8 mouse cellular contexts compared by ENCODE assay signal in the genomic region with DNA sequence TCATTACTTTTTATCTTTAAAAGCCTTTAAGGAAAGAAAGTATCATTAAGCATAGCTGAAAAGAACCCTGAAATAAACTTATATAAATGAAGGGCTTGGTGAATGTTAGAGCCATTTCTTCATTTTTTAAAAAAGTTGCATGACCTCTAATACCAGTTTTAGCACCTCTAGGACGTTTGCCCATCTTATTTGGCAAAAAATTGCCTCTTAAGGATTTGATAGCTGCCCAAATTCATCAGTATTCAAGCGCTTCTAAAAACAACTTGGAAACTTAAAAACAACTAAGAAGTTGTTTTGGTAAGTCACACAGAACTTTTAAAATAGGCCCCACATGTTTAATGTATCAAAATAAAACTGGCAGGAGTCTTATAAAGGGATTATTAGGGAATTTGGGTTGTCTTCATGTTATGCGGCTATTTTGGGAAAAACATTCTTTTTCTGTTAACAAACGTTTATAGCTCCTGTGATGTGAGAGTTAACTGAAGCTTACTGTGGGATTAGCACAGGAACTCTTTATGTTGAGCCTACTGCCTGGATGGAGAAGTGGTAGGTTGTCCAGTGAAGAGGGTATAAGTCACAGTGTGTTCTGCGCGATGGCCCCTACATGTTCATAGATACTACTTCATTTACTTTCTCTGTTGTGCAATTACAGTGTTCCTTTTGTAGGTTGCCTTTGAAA. TPM values are rescaled to one million over a fixed set of nuclear protein-coding genes. Genes with fewer than 3 reads are reported as not detected.
A peak's percentile ranks its signal among the peaks of the same experiment; 100 is the strongest.
DNase-seq lines count a peak whose midpoint lies in the region; ATAC-seq and TF ChIP-seq lines count a peak whose summit lies in the region.

No protein-coding gene starts in this region.

- no peak for TF ChIP-seq POLR2A in lung, adult 2 months (IDR thresholded peaks at IDR 0.05; ENCODE audit: borderline replicate concordance, extremely low read depth, low read depth, low read length)

- H3K4me1 ChIP-seq in lung, adult 2 months (ENCODE audit: control insufficient read depth, insufficient read depth, low read length), result peaks cover 5% of the 10 kb centered on the region
- H3K4me1 ChIP-seq in embryonic facial prominence, embryonic 12.5 days, result peaks cover 16% of the 10 kb centered on the region
- H3K4me1 ChIP-seq in intestine, embryonic 14.5 days (replicated peaks; ENCODE audit: control insufficient read depth, insufficient read depth, low read length), result peaks cover 23% of the 10 kb centered on the region
- peaks cover 35% of the 10 kb centered on the region for H3K4me1 ChIP-seq in neural tube, embryonic 13.5 days (replicated peaks)

- peak overlapping the region; percentile 98 for H3K9ac ChIP-seq in embryonic facial prominence, embryonic 12.5 days
- H3K9ac ChIP-seq in intestine, embryonic 14.5 days (ENCODE audit: low read length), result peak overlapping the region; percentile 98
- peak overlapping the region; percentile 98 for H3K9ac ChIP-seq in neural tube, embryonic 13.5 days

- H3K36me3 ChIP-seq in embryonic facial prominence, embryonic 12.5 days, result no peaks in the 10 kb centered on the region
- no peaks in the 10 kb centered on the region for H3K36me3 ChIP-seq in intestine, embryonic 14.5 days (ENCODE audit: control insufficient read depth, insufficient read depth, low read length)
- no peaks in the 10 kb centered on the region for H3K36me3 ChIP-seq in neural tube, embryonic 13.5 days

- no peak overlapping the region for H3K27ac ChIP-seq in embryonic facial prominence, embryonic 12.5 days
- H3K27ac ChIP-seq in intestine, embryonic 14.5 days (ENCODE audit: low read depth), result no peak overlapping the region
- H3K27ac ChIP-seq in neural tube, embryonic 13.5 days (replicated peaks), result no peak overlapping the region

- no peaks in the 10 kb centered on the region for H3K27me3 ChIP-seq in embryonic facial prominence, embryonic 12.5 days
- H3K27me3 ChIP-seq in intestine, embryonic 14.5 days (replicated peaks; ENCODE audit: control insufficient read depth, insufficient read depth, low read length), result no peaks in the 10 kb centered on the region
- H3K27me3 ChIP-seq in neural tube, embryonic 13.5 days, result no peaks in the 10 kb centered on the region

- TF ChIP-seq CTCF in lung, adult 2 months (IDR thresholded peaks at IDR 0.05; ENCODE audit: insufficient read depth, low read length), result no peak

- 25% methylated on average over 6 of the region's 6 CpGs for WGBS in lung, adult 2 months
- 33% methylated on average over 6 of the region's 6 CpGs for WGBS in embryonic facial prominence, embryonic 12.5 days
- 21% methylated on average over 6 of the region's 6 CpGs for WGBS in intestine, embryonic 14.5 days
- WGBS in neural tube, embryonic 13.5 days, result 39% methylated on average over 6 of the region's 6 CpGs

- no peak for DNase-seq in lung, adult 2 months
- DNase-seq in lung, postnatal 4 days, result no peak
- no peak for DNase-seq in intestine, embryonic 14.5 days (ENCODE audit: low spot score)
- no peak for DNase-seq in cerebellum, adult 18-20 months
- no peak for DNase-seq in frontal cortex, adult 2 months (ENCODE audit: extremely low spot score in 1 of 2, low spot score in 1 of 2)
- DNase-seq in kidney, postnatal 36 days, result no peak

- no peak for ATAC-seq in embryonic facial prominence, embryonic 12.5 days (ENCODE audit: insufficient number of reproducible peaks, insufficient read depth, low FRiP score, low TSS enrichment)
- ATAC-seq in intestine, embryonic 14.5 days (replicated peaks; ENCODE audit: low FRiP score, low TSS enrichment, low read depth), result no peak
- no peak for ATAC-seq in neural tube, embryonic 13.5 days (ENCODE audit: low read depth)

- peak overlapping the region; percentile 49 for H3K4me3 ChIP-seq in lung, adult 2 months (replicated peaks; ENCODE audit: extremely low read depth, low read depth, low read length)
- H3K4me3 ChIP-seq in embryonic facial prominence, embryonic 12.5 days, result peak overlapping the region; percentile 98
- peak overlapping the region; percentile 82 for H3K4me3 ChIP-seq in intestine, embryonic 14.5 days (ENCODE audit: low read depth, low read length)
- H3K4me3 ChIP-seq in neural tube, embryonic 13.5 days, result peak overlapping the region; percentile 98

- H3K4me2 ChIP-seq in embryonic facial prominence, embryonic 12.5 days (replicated peaks), result peak overlapping the region; percentile 50
- peak overlapping the region; percentile 92 for H3K4me2 ChIP-seq in intestine, embryonic 14.5 days (ENCODE audit: low read length)
- H3K4me2 ChIP-seq in neural tube, embryonic 13.5 days, result peak overlapping the region; percentile 67

- H3K9me3 ChIP-seq in embryonic facial prominence, embryonic 12.5 days, result no peaks in the 10 kb centered on the region
- H3K9me3 ChIP-seq in intestine, embryonic 14.5 days (ENCODE audit: control insufficient read depth, low read length), result no peaks in the 10 kb centered on the region
- no peaks in the 10 kb centered on the region for H3K9me3 ChIP-seq in neural tube, embryonic 13.5 days

RNA-seq across cellular contexts. Expression of gene Ppm1b, which starts 2.6 kb away (rescaled TPM):
- polyA plus RNA-seq in lung, adult 2 months (2012; rRNA removed), result 19.0 and 34.3 TPM in 2 replicates
- 90.7 and 95.4 TPM in 2 replicates for polyA plus RNA-seq in embryonic facial prominence, embryonic 12.5 days (2016; fragmentation: Nextera tagmentation; extraction: Ambion mirVana)
- 86.4 and 91.4 TPM in 2 replicates for polyA plus RNA-seq in intestine, embryonic 14.5 days (2014; fragmentation: Nextera tagmentation; extraction: Ambion mirVana)
- polyA plus RNA-seq in neural tube, embryonic 13.5 days (2015; fragmentation: Nextera tagmentation; extraction: Ambion mirVana), result 98.5 and 116 TPM in 2 replicates
- 91.0 and 93.8 TPM in 2 replicates for polyA plus RNA-seq in frontal cortex, adult 2 months (2012; rRNA removed)
